Mouse (Mus musculus) brain, embryonic 14.5 days (tissue): ENCODE data around the gene Zfp784.

ENCODE experiments used
- CTCF ChIP-seq: fragments of 200-500 bp; IDR thresholded peaks from 2 replicates; pipeline ENCODE4 v1.5.1; 2012; ENCODE audit warnings: inconsistent platforms, mild to moderate bottlenecking, moderate library complexity, borderline replicate concordance; ENCODE audit not compliant: insufficient read depth, insufficient read length; ENCODE audit errors: extremely low read depth
- POLR2A ChIP-seq: fragments of 200-500 bp; IDR thresholded peaks from 2 replicates; pipeline ENCODE4 v1.6.1; 2012; ENCODE audit warnings: mild to moderate bottlenecking, inconsistent platforms, borderline replicate concordance; ENCODE audit not compliant: poor library complexity, insufficient read depth, insufficient read length, severe bottlenecking; ENCODE audit errors: extremely low read depth

DNA sequence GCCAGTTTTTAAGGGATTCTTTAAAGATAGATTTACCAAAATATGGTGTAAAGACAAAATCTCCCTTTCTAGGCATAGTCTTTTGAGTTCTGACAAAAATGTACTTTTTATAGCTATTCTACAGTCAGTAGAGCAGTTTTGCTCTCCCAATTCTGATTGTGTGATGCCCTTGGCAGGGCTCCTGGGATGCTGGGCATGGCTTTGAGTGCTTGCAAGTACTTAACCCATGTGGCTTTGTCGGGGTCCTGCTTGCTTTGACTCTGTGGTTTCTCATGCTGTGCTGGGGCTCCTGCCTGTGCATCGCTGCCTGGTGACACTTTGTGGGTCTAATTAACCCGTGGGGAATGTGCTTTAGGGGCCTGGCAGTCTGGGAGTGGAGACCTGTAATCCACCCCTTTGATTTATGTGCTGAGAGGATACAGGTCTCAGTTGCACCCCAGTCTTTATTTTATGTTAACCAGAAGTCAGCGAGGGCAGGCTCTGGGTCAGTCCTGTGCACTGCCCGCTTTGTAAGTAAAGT is 48.7 kb upstream of the Zfp784 start:
- TF ChIP-seq CTCF (no peak), POLR2A (no peak)
